14 mouse cellular contexts compared by ENCODE assay signal in the genomic region with DNA sequence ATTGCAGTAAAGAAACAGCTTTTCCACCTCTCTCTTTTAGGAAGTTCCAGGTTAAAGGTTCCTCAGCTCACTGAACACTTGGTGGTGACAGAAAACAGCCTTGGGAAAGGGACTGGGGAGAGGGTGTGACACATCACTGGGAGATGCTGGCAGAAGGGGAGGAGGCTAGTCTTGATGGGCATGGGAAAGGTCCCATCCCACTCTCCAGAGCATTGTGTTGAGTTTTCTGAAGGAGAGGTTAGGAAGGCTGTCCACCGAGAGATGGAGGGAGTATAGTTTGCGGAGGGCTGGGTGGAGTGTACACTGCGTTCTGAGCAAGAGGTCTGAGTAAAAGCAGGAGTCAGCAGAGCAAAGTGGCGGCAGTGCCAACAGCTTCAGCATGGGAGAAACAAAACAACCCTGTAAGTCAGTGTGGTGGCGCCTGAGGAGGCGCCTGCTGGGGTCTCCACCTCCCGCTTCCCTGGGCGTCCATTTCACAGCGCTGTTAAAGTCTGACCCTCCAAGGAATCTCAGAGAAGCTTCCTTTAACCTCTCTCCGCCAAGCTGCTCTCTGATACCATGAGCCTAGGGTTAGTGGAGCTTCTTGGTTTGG. TPM values are rescaled to one million over a fixed set of nuclear protein-coding genes. Genes with fewer than 3 reads are reported as not detected.
DNase-seq lines count a peak whose midpoint lies in the region; ATAC-seq lines count a peak whose summit lies in the region.
"Had no signal": no experiment of that assay in that cellular context is flagged by ENCODE, and none has a peak within 500 bp of the region (broad histone marks: within the 10 kb centered on the region; RNA-seq: fewer than 3 reads in every experiment).

No protein-coding gene starts in this region.

- peaks cover 31% of the 10 kb centered on the region for H3K4me1 ChIP-seq in heart, embryonic 12.5 days (replicated peaks)
- peaks cover 48% of the 10 kb centered on the region for H3K4me1 ChIP-seq in midbrain, embryonic 10.5 days
- H3K4me1 ChIP-seq in midbrain, embryonic 16.5 days (ENCODE audit: control insufficient read depth, insufficient read depth, low read length), result peaks cover 19% of the 10 kb centered on the region
- peaks cover 37% of the 10 kb centered on the region for H3K4me1 ChIP-seq in embryonic facial prominence, embryonic 15.5 days
- peaks cover 31% of the 10 kb centered on the region for H3K4me1 ChIP-seq in limb, embryonic 13.5 days

- DNase-seq in heart, postnatal 10 days, result no peak
- DNase-seq in midbrain, embryonic 10.5 days (ENCODE audit: low spot score), result peak; percentile 11
- no peak for DNase-seq in thymus, postnatal 25 days
- DNase-seq in retina, postnatal 1 day, result no peak
- DNase-seq: adrenal gland, adult 8-10 months; liver, postnatal 0 days had no signal

- ATAC-seq in heart, embryonic 12.5 days (ENCODE audit: insufficient number of reproducible peaks, low FRiP score), result no peak
- no peak for ATAC-seq in midbrain, embryonic 16.5 days
- no peak for ATAC-seq in embryonic facial prominence, embryonic 15.5 days (ENCODE audit: insufficient number of reproducible peaks, low FRiP score, low TSS enrichment, low read depth)
- no peak for ATAC-seq in limb, embryonic 13.5 days (ENCODE audit: low FRiP score, low read depth)
- ATAC-seq: CD4-positive, CD25-positive, alpha-beta regulatory T cell, adult 4 months; liver, postnatal 0 days; Patski had no signal

- no peak overlapping the region for H3K4me2 ChIP-seq in heart, embryonic 12.5 days
- no peak overlapping the region for H3K4me2 ChIP-seq in midbrain, embryonic 16.5 days (ENCODE audit: low read length)
- no peak overlapping the region for H3K4me2 ChIP-seq in embryonic facial prominence, embryonic 15.5 days (replicated peaks)
- H3K4me2 ChIP-seq in limb, embryonic 13.5 days (replicated peaks), result no peak overlapping the region
- H3K4me2 ChIP-seq: stomach, embryonic 15.5 days had no signal

- peak overlapping the region; percentile 36; the same call in 1 of the 2 replicates for H3K27ac ChIP-seq in heart, embryonic 12.5 days (ENCODE audit: poor library complexity, severe bottlenecking)
- peak overlapping the region; percentile 30; the same call in 1 of the 2 replicates for H3K27ac ChIP-seq in midbrain, embryonic 10.5 days (replicated peaks)
- H3K27ac ChIP-seq in midbrain, embryonic 16.5 days (ENCODE audit: low read length), result no peak overlapping the region
- 0 out of 2 replicates have a peak overlapping the region, but pooled peaks have one; percentile 45 for H3K27ac ChIP-seq in embryonic facial prominence, embryonic 15.5 days (replicated peaks)
- peak overlapping the region; percentile 22; the same call in 1 of the 2 replicates for H3K27ac ChIP-seq in limb, embryonic 13.5 days
- H3K27ac ChIP-seq: stomach, embryonic 15.5 days had no signal

- WGBS in heart, embryonic 12.5 days, result 59% methylated on average over 10 of the region's 10 CpGs
- 56% methylated on average over 10 of the region's 10 CpGs for WGBS in midbrain, embryonic 10.5 days
- WGBS in midbrain, embryonic 16.5 days, result 55% methylated on average over 10 of the region's 10 CpGs
- 52% methylated on average over 10 of the region's 10 CpGs for WGBS in embryonic facial prominence, embryonic 15.5 days
- WGBS in limb, embryonic 13.5 days, result 70% methylated on average over 10 of the region's 10 CpGs

- H3K27me3 ChIP-seq in heart, embryonic 12.5 days (replicated peaks), result no peaks in the 10 kb centered on the region
- no peaks in the 10 kb centered on the region for H3K27me3 ChIP-seq in midbrain, embryonic 10.5 days (ENCODE audit: low read depth, poor library complexity, severe bottlenecking)
- no peaks in the 10 kb centered on the region for H3K27me3 ChIP-seq in midbrain, embryonic 16.5 days (ENCODE audit: control insufficient read depth, insufficient read depth, low read depth, low read length)
- no peaks in the 10 kb centered on the region for H3K27me3 ChIP-seq in embryonic facial prominence, embryonic 15.5 days
- H3K27me3 ChIP-seq in limb, embryonic 13.5 days, result no peaks in the 10 kb centered on the region
- H3K27me3 ChIP-seq: megakaryocyte, embryonic 14.5 days; Patski; stomach, embryonic 15.5 days had no signal

- no peak overlapping the region for H3K4me3 ChIP-seq in heart, embryonic 12.5 days
- no peak overlapping the region for H3K4me3 ChIP-seq in midbrain, embryonic 10.5 days
- no peak overlapping the region for H3K4me3 ChIP-seq in midbrain, embryonic 16.5 days (ENCODE audit: low read depth, low read length)
- H3K4me3 ChIP-seq in embryonic facial prominence, embryonic 15.5 days (replicated peaks), result no peak overlapping the region
- no peak overlapping the region for H3K4me3 ChIP-seq in limb, embryonic 13.5 days
- H3K4me3 ChIP-seq: megakaryocyte, embryonic 14.5 days; stomach, embryonic 15.5 days had no signal

- intact Hi-C loops in heart, postnatal 10 days (cut with DNase I), result no loop called here

- no peak overlapping the region for H3K9ac ChIP-seq in heart, embryonic 12.5 days
- H3K9ac ChIP-seq in midbrain, embryonic 16.5 days (ENCODE audit: low read depth, low read length), result no peak overlapping the region
- H3K9ac ChIP-seq in embryonic facial prominence, embryonic 15.5 days, result no peak overlapping the region
- no peak overlapping the region for H3K9ac ChIP-seq in limb, embryonic 13.5 days
- H3K9ac ChIP-seq: liver, postnatal 0 days; stomach, embryonic 15.5 days had no signal

- no peaks in the 10 kb centered on the region for H3K9me3 ChIP-seq in heart, embryonic 12.5 days (replicated peaks)
- no peaks in the 10 kb centered on the region for H3K9me3 ChIP-seq in midbrain, embryonic 10.5 days (replicated peaks)
- no peaks in the 10 kb centered on the region for H3K9me3 ChIP-seq in midbrain, embryonic 16.5 days (replicated peaks; ENCODE audit: control insufficient read depth, low read length, poor library complexity, severe bottlenecking)
- no peaks in the 10 kb centered on the region for H3K9me3 ChIP-seq in embryonic facial prominence, embryonic 15.5 days (replicated peaks)
- H3K9me3 ChIP-seq in limb, embryonic 13.5 days, result no peaks in the 10 kb centered on the region
- H3K9me3 ChIP-seq: megakaryocyte, embryonic 14.5 days; stomach, embryonic 15.5 days had no signal

- peaks cover 48% of the 10 kb centered on the region for H3K36me3 ChIP-seq in heart, embryonic 12.5 days
- H3K36me3 ChIP-seq in midbrain, embryonic 10.5 days, result peaks cover 91% of the 10 kb centered on the region
- H3K36me3 ChIP-seq in midbrain, embryonic 16.5 days (ENCODE audit: control insufficient read depth, insufficient read depth, low read length), result peaks cover 30% of the 10 kb centered on the region
- peaks cover 39% of the 10 kb centered on the region for H3K36me3 ChIP-seq in embryonic facial prominence, embryonic 15.5 days
- H3K36me3 ChIP-seq in limb, embryonic 13.5 days, result peaks cover 53% of the 10 kb centered on the region

RNA-seq across cellular contexts. Expression of a gene that starts 12.7 kb away (rescaled TPM):
- 0.09 TPM in 2 replicates for polyA plus RNA-seq in heart, embryonic 12.5 days (2016; fragmentation: Nextera tagmentation; extraction: Ambion mirVana)
- total RNA-seq in heart, postnatal 10 days (2021), result under 1 TPM; 0.12 to 0.29 TPM
- 0.10 and 0.24 TPM in 2 replicates for polyA plus RNA-seq in midbrain, embryonic 10.5 days (2016; fragmentation: Nextera tagmentation; extraction: Ambion mirVana)
- polyA plus RNA-seq in midbrain, embryonic 16.5 days (2015; fragmentation: Nextera tagmentation; extraction: Ambion mirVana), result 0.14 and 0.29 TPM in 2 replicates
- polyA plus RNA-seq in embryonic facial prominence, embryonic 15.5 days (2015; fragmentation: Nextera tagmentation; extraction: Ambion mirVana), result 0.12 and 0.15 TPM in 2 replicates
- polyA plus RNA-seq in limb, embryonic 13.5 days (2015; fragmentation: Nextera tagmentation; extraction: Ambion mirVana), result 0.09 and 0.15 TPM in 2 replicates
- polyA plus RNA-seq: liver, postnatal 0 days had no signal
